Mouse (Mus musculus): ENCODE data around the gene Oca2.

The Oca2 gene

GRCm38 (mm10) chr7:56239543-56239942, at the start of gene Oca2:
Oca2 (plus strand) TSS chr7:56239760.
- DNase-seq = no peak

GRCm38 (mm10) chr7:56191041-56191440, 48.5 kb upstream of the Oca2 start:
- DNase-seq = no peak

GRCm38 (mm10) chr7:56191661-56192060, 47.9 kb upstream of the Oca2 start:
- no peak for DNase-seq

DNA sequence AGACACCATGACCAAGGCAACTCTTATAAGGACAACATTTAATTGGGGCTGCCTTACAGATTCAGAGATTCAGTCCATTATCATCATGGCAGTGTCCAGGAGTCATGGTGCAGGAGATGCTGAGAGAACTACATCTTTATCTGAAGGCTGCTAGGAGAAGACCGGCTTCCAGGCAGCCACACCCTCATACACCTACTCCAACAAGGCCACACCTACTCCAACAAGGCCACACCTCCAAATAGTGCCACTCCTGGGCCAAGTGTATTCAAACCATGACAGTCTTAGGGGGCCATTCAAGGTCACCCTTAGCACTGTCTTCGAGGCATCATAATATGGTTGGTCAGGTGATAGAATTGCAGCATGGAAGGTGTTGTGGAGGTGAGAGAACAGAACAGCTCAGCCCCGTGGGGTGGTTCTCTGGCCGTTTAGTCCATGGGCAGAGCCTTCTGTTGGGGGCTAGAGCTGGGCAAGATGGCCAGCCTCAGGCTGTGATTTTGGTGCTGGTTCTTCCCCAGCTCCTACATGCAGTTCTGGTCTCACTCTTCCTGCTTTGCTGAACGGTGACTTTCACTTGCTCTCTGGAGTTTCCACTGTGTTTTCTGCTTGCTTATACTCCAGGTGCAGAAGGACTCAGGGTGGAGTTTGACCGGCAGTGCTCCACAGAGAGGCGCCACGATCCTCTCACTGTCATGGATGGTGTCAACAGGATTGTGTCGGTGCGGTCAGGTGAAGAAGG, 37.9 kb upstream of the Oca2 start:
- no peak for DNase-seq

DNA sequence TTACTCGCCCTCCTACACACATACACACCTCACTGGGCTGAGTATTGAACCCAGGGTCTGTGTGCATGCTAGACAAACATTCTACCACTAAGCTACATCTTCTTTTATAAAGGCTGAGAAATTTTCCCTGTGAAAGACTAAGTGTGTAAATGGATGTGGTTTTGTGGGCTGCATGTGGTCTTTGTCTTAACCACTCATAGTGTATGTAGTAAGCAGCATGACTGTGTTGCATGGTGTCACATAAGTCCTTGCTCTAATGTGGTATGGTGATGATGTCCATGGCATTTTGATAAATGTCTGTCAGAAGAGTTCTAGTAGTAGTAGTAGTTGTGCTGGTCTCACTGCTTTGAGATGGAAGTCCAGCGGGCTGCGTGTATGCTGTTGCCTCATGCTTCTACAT, 36.7 kb upstream of the Oca2 start:
- DNase-seq = no peak

DNA sequence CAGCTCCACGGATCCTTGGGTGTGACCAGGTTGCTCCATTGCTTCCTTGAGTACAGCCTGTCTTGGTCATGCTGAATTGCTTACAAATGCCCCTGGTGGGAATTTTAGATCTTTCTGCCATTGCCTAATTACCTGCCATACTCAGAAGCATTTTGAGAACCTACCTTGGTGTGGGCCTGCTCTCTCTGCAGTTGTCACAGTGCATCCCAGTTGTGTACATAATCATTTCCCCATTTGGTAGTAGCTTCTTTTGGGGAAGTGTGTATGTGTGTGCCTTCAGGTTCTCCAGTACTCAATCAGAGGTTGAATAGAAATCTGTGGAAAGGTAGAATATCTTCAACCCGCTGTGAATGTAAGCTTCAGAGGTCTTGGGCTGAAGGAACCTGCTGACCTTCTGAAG, 36.3 kb upstream of the Oca2 start:
- DNase-seq = no peak

GRCm38 (mm10) chr7:56204877-56205276, 34.7 kb upstream of the Oca2 start:
- DNase-seq = no peak

DNA sequence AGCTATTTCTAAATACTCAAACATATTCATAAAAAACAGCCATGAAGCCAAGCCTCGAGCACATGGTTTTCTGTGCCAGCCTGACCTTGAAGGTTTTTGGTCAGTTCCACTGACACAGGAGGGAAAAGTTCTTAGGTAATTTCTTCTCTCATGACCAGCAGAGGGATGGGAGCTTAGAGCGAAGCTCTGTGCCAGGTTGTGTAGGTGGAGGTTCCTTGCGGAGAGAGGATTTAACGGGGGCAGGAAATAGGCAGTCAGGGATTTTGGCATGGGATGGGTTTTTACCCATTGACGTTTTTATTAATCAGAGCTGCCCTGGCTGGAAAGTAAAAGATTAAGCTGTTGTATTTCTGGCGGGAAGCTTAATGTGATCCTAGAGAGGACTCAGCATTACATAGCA, 18.7 kb upstream of the Oca2 start:
- DNase-seq = no peak

DNA sequence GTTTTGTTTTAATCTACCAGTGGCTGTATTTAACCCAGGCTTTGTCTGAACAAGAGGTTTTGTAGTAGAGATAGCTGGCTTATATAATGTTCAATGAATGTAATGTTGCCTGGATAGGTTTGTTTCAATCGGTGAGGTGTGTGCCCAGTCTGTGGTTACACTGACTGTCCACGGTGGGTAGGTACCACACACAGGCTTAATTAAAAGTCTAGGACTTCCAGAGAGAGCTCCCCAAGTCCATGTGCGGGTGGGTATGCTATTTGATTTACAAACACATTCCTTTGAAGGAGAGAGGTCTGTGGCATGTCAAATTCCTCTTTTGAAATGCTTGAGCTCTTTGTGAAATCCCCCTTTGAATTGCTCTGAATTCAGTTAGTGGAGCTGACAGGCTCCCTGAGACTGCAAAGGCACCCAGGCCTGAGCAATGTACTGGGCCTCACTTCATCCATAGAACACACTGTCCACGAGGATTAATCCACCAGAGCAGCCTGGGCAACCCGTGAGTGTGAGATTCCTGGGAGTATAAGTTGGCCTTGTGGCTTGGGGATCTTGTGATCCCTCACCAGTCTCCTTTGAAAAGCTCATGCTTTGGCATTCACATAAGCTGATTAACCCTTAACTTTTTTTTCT, 3.7 kb upstream of the Oca2 start:
- DNase-seq = no peak

- DNase-seq = no peak
Observed at GRCm38 (mm10) chr7:56236617-56237016, 2.9 kb upstream of the Oca2 start.

DNA sequence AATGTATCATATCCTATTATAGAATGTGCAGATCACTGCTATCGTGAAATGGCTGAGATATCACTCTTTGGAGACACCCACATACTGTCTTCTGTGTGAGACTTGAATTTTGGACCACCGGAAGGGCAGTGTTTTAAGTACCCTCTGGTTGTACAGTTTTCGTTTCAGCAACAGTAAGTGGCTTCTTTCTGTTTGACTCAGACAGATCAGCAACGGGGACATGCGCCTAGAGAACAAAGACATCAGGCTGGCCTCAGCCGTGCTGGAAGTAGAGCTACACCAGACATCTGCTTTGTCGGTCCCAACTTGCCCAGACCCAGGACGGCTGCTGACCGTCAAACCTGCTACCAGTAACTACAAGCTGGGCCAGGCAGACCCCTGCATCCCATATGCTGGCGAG, 15.0 kb downstream of the Oca2 start:
- no peak for DNase-seq

DNA sequence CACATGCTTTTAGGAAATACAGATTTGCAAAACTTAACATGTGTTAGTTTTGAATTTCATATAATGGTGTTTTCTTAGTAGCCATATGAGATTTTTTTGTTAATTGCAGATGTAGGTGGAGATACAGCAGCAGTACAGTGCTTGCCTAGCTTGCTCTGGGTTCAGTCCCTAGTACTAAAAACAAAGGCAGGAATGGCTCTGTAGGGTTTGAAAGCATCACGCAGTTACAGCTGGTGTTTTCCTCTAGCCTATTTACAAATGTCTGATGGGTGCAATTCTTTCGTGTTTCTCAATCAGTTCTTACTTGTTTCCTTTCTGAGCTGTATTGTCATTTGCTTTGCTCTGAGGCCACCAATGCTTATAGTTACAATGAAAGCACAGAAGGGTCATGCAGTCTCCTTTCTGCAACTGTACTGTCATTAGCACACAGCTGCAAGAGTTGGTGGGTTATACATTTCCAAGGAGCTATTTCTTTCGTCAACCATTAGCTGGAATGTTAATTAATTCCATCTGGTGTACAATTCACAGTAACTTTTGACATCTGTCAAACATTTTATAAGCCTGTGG, 18.4 kb downstream of the Oca2 start:
- no peak for DNase-seq

DNA sequence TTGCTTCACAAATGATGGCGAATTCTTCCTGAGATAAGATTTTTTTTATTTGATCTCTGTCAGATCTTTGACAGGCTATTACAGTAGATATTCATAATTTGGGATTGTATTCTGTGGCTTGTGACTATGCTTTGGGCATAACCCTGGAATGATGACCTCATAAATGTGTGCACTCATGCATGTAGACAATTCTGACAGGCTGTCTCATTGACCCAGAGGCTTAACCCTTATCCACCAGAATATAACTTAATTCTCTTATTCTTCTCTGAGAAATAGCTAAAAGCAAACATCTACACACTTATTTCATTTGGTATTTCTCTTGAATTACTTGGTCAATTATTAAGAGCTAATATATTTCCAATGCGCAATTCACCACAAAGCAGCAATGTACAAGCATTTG, 37.9 kb downstream of the Oca2 start:
- no peak for DNase-seq

DNA sequence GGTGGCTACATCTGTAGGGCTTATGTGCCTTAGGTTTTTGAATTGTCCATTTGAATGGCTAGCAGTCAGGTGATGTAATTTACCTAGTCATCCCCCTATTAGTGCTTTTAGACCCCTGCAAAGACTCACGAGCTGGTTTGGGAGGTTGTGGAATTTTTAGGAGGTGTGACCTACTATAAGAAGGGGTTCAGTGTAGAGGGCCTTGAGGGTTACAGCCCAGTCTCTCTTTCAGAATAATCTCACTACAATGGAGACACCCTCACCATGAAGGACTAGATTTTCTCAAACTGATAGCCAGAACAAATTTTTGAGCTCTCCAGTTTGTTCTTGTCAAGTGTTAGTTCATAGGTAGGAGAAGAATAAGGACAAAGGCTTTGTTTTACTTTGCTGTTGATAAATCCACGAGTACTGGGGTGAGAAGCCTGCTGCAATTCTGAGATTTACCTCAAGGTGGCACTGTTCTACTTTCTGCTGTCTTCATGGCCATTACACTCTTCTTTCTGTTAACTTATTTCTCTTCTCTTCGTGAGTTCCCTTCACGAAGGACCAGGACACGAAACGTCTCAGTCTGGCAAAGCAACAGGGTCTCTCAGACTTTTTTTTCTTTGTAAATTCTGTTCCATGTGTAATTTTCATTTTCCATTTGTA, 52.0 kb downstream of the Oca2 start:
- peak in 1 of 2 experiments; percentile 35 for DNase-seq

- DNase-seq = no peak
Observed at GRCm38 (mm10) chr7:56304408-56304807, 64.8 kb downstream of the Oca2 start.

GRCm38 (mm10) chr7:56314358-56314757, 74.8 kb downstream of the Oca2 start:
- no peak for DNase-seq

DNA sequence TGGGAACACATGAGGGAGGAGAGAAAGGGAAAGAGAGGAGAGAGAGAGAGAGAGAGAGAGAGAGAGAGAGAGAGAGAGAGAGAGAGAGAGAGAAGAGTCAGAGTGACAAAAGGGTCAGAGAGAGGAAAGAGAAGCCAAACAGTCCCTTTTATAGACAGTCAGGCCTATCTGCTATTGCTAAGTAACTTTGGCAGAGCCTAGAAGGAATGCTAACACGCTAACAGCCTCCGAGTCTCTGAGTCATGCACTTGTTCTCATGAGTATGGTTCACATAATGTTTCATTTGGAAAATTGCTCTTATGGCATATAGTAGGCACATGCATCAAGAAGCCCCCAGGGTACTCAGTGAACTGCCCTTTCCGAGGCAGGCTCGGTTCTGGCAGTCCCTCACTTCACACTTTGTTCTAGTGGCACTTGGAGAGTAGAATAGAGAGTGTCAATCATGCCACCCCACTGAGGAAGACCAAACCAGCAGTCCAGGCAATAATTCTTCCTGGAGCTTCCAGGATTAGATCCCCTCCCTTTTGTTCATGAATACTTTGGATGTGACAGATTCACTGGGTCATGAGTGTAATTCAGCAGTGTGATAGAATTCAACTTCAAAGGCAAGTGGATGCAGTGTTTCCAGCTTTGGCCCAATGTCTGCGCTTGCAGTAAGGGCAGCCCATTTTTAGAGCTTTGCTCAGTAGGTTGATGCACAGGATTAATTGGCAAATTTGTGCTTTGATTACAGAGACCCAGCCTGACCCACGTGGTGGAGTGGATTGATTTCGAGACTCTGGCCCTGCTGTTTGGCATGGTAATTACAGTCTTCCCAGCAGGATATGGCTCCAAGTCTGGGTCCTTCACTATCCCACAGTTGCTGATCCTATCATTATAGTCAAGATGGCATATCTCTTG, 76.3 kb downstream of the Oca2 start:
- no peak for DNase-seq

DNA sequence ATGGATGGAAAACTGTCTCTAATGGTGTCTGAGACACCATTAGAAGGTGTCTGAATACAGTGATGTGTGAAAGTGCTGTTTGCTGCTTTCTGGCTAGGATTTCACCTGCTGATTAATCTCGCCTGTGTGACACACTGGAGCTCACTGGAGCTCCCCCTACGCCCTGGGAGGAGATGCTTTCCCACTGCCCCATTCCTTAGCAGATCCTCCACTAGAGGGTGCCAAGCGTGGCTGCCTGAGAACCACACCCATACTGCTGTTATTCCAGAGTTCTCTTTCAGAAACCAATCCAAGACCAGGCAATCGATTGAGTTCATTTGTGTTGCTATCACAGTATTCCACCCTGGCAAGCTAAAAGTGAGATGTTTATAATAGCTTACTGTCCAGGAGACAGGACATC, 88.2 kb downstream of the Oca2 start:
- no peak for DNase-seq

GRCm38 (mm10) chr7:56348528-56348927, 109.0 kb downstream of the Oca2 start:
- no peak for DNase-seq

DNA sequence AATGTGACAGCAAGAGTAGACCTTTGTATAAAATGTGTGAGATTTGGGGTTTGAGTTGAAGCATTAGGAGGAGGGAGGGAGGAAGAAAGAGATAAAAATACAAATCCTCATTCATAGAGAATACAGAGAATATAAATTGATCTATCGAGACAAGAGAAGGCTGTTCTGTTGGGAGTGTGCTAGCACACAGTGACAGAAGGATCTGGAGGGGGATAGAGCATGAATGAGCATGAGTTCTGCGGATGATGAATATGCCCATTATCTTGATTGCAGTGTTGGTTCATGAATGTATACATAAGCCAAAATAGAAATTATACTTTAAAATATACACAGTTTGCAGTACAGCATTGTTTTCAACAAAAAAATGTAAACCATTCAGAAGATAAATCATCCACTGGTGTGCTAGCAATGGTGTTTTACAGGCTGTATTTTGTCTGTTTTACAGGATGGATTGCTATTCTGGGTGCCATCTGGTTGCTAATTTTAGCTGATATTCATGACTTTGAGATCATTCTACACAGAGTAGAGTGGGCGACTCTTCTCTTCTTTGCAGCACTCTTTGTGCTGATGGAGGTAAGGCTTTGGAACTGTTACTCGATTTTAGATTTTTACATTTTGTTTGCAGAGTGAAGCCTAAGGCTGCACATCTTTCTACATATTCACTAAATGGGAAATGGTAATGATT, 117.2 kb downstream of the Oca2 start:
- no peak for DNase-seq

DNA sequence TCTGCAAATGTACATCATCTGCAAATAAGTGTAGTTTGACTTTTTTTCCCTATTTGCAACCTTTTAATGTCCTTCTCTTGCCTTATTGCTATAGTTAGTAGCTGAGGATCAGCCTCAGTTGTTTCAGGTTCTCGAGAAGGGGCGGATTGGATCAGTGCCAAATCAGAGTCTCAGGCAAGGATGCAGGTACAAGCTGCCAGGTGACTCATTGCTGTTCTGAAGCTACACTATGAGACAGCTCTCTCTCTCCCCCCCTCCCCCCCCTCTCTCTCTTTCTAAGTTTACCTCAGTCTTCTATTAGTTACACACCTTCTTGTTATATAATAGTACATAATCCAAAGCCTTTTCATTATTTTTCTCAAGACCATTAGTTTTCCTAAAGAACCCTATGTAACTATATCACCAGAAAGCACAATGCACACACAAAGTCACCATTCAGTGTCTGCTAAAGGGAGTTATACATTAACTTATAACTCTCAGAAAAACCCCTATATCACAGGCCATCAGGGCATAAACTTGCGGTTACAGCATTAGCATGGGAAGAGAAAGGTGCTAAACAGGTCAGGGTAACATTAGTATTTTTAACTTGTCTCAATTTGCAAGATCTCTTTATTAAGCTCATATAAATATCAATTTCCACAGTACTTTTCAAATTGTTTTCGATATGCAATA, 142.3 kb downstream of the Oca2 start:
- no peak for DNase-seq

- no peak for DNase-seq
Observed at GRCm38 (mm10) chr7:56382706-56383105, 143.1 kb downstream of the Oca2 start.
